Mouse (Mus musculus): ENCODE measurements at regions not wholly inside any gene's neighbourhood (a gene's known extent, or its start where the extent isn't known, plus 50 kb on each side); places are given as distances from the start of the nearest gene placed in this dataset.

DNA sequence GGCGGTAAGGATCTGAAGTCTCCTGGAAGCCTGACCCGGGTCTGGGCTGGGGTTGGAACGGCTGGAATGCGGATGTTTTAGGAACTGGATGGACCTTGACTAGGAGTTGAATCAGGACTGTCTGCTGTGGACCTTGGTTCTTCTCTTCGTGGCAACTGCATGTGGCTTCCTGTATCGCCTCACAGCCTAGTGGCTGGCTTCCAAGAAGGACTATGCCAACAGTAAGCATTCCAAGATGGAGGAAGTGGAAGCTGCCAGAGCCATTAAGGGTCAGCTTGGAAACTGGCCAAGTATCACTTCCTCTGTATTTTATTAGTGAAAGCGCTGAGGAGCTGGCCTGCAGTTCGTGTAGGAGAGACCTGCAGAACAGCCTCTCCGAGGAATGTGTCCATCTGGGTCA, 98.4 kb upstream of the Galnt15 start:
- TF ChIP-seq CTCF (IDR thresholded peaks at IDR 0.05) = no peak
- no peak overlapping the region; the same call in 1 of the 2 replicates for H3K27ac ChIP-seq
- intact Hi-C loops (cut with DNase I) = loop anchor here (5.0 kb wide), 1 partner anchor 73 kb away; no protein-coding TSS in a partner anchor
- peak in 1 of 2 experiments; percentile 32 for DNase-seq (ENCODE audit: extremely low spot score in 1 of 2, low spot score in 2 of 2)
- H3K4me3 ChIP-seq = no peak overlapping the region

DNA sequence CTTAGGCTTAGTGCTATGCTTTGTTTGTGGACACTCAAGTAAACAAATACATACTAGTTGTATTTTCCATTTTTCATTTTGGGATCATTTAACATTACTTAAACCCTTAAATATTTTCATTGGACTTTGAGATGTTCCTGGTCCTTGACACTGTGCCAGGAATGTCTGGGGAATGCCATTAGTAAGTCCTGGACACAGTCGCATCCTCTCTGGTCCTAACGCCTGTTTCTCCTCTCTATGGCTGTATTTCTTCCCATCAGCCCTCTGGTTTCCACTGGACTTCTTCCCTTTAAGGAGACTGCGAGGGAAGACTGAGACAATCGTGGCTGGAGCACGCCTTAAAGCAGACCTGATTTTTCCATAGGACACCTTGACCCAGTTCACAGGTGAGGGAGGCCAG, 96.8 kb upstream of the Galnt15 start:
- no peak overlapping the region for H3K27ac ChIP-seq
- H3K4me3 ChIP-seq = no peak overlapping the region
- intact Hi-C loops (cut with DNase I) = loop anchor here (2.0 to 5.0 kb wide), 2 partner anchors 21 to 75 kb away; no protein-coding TSS in a partner anchor
- DNase-seq (ENCODE audit: extremely low spot score in 1 of 2, low spot score in 2 of 2) = no peak
- TF ChIP-seq CTCF (IDR thresholded peaks at IDR 0.05) = no peak

DNA sequence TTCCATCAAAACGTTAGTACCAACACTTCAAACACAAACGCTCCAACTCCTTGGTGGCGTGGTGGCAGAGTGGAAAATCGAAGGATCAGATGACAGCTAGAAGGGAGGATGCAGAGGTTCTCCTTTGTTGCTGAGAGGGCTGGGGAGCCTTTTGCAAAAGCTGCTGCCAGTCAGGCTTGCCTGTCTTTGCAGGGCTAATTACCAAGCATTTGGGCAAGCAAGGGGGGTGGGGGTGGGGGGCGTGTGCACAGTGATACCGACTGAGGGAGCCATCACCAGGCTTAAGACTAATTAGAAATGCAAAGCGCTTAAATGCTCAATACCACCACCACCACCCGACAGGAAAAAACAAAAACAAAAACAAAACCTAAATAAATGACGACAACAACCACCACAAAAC, 95.3 kb upstream of the Galnt15 start:
- no peak for DNase-seq (ENCODE audit: extremely low spot score in 1 of 2, low spot score in 2 of 2)
- no peak for TF ChIP-seq CTCF (IDR thresholded peaks at IDR 0.05)
- H3K4me3 ChIP-seq = peak overlapping the region; percentile 48
- intact Hi-C loops (cut with DNase I) = loop anchor here (2.0 to 5.0 kb wide), 2 partner anchors 19 to 76 kb away; no protein-coding TSS in a partner anchor
- peak overlapping the region; percentile 82 for H3K27ac ChIP-seq

GRCm38 (mm10) chr14:31933841-31934271, 94.9 kb upstream of the Galnt15 start:
- H3K27ac ChIP-seq = peak overlapping the region; percentile 82
- no peak for TF ChIP-seq CTCF (IDR thresholded peaks at IDR 0.05)
- intact Hi-C loops (cut with DNase I) = loop anchor here (2.0 to 5.0 kb wide), 2 partner anchors 19 to 77 kb away; no protein-coding TSS in a partner anchor
- DNase-seq (ENCODE audit: extremely low spot score in 1 of 2, low spot score in 2 of 2) = peak; percentile 53 to 54
- peak overlapping the region; percentile 48 for H3K4me3 ChIP-seq

DNA sequence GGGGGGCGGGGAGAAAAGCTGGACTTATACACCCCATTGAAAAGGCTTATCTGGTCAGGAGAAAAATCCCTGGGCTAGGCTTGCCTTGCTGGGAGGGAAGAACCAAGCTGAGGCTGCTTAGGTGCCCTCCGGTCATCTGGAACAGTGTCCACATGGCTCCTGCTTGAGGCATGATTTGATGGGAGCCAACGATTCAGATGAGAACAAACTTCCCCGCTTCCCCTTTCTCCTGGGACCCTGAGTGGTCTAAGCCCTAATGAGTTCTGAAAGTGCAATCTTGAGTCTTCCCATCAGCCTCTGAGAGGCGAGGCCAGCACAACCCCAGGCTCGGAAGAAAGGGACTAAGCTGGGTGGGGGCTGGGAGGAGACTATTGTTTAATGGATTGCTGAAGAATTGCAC, 94.5 kb upstream of the Galnt15 start:
- no peak for DNase-seq (ENCODE audit: extremely low spot score in 1 of 2, low spot score in 2 of 2)
- intact Hi-C loops (cut with DNase I) = loop anchor here (5.0 kb wide), 1 partner anchor 77 kb away; no protein-coding TSS in a partner anchor
- Histone ChIP-seq H3K27ac (peak overlapping the region; percentile 82), H3K4me3 (peak overlapping the region; percentile 48)
- no peak for TF ChIP-seq CTCF (IDR thresholded peaks at IDR 0.05)

DNA sequence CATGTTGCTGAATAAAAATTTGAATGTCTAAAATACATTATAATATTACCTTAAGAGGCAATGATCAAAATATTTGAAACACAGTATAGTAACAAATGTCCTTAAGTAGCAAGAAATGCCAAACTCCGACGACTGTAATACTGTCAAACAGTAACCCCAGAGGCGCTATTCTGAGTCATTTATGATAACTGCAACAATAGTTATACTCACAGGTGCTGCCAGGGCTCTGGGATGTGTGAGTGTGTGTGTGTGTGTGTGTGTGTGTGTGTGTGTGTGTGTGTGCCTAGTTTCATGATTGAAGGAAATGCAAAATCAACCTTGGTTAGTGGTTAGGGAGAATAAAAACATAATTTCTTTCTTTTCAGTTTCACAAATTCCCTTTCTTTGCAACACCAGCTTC, 94.0 kb upstream of the Galnt15 start:
- Histone ChIP-seq H3K4me3 (no peak overlapping the region), H3K27ac (peak overlapping the region; percentile 82; the same call in 1 of the 2 replicates)
- no peak for DNase-seq (ENCODE audit: extremely low spot score in 1 of 2, low spot score in 2 of 2)
- intact Hi-C loops (cut with DNase I) = loop anchor here (5.0 kb wide), 1 partner anchor 77 kb away; no protein-coding TSS in a partner anchor
- no peak for TF ChIP-seq CTCF (IDR thresholded peaks at IDR 0.05)

DNA sequence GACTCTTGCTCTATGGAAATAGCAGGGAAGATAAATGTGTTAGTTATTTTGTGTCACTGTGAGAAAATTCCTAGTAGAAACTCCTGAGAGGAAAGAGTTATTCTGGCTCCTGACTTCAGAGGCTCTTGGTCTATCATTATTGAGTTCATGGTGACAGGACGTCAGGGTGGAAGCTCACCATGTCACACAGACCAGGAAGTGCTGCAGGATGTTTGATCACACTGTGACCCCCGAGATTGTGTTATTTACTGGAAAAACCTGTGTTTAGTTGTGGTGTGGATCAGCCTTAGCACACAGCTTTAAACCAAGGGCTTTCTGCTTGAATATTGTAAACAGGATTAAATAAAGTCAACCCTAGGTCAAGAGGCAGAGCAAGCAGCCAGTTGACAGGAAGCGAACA, 93.4 kb upstream of the Galnt15 start:
- no peak overlapping the region for H3K4me3 ChIP-seq
- no peak overlapping the region for H3K27ac ChIP-seq
- DNase-seq (ENCODE audit: extremely low spot score in 1 of 2, low spot score in 2 of 2) = no peak
- no peak for TF ChIP-seq CTCF (IDR thresholded peaks at IDR 0.05)
- intact Hi-C loops (cut with DNase I) = no loop called here

DNA sequence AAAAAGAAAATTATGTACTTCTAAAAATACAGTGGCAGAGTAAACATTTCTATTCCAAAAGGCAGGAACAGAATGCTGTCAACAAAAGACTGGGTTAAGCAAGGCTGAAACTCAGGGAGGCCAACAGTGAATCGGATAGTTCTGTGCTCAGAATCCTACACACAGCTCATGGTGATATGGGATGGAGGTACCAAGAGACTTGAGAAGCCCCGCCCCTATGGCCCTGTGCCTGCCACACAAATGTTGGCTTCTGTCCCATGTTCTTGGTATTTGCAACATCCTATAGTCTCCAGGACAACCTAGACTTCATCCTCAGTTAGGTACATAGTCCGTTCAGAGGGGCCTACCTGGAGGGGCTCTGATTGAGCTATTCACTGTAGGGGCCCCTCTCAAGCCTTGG, 92.2 kb upstream of the Galnt15 start:
- Histone ChIP-seq H3K27ac (no peak overlapping the region), H3K4me3 (no peak overlapping the region)
- TF ChIP-seq CTCF (IDR thresholded peaks at IDR 0.05) = no peak
- intact Hi-C loops (cut with DNase I) = no loop called here
- no peak for DNase-seq (ENCODE audit: extremely low spot score in 1 of 2, low spot score in 2 of 2)

GRCm38 (mm10) chr14:31940900-31941299, 87.9 kb upstream of the Galnt15 start:
- intact Hi-C loops (cut with DNase I) = loop anchor here (5.0 kb wide), 1 partner anchor 284 kb away; no protein-coding TSS in a partner anchor
- Histone ChIP-seq H3K27ac (no peak overlapping the region), H3K4me3 (no peak overlapping the region)
- no peak for TF ChIP-seq CTCF (IDR thresholded peaks at IDR 0.05)
- no peak for DNase-seq (ENCODE audit: extremely low spot score in 1 of 2, low spot score in 2 of 2)

DNA sequence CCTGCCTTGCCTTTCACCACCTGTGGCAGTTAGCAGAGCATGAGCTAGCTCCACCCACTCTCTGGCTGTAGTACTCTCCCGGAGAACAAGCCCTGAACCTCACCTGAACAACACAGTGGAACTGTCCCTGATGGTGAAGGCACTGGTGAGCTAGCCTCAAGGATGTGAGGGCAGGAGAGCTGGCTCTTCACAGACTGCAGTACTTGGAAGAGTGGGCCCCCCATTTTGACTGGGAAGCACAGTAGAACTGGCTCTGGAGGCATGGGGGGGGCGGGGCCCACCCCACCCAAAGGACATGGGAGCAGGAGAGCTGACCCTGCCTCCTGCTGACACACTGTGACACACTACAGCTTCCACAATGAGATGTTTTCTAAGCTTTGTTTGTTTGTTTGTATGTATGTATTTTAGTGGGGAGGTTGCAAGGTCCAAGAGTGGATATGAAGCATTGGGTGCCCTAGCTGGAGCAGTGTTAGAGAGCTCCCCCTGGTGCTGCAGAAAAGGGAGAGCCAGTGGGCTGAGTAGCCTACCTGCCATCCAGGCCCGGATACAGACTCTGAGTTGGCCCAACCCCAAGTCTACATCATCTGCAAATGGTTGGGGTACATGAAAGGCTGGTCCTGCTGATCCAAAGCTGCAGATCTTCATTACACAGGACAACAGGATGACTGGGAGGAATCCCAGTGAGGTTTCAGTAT, 86.4 kb upstream of the Galnt15 start:
- peak; percentile 65 for TF ChIP-seq CTCF (IDR thresholded peaks at IDR 0.05)
- intact Hi-C loops (cut with DNase I) = loop anchor here (1.0 to 5.0 kb wide), 2 partner anchors 147 to 285 kb away; no protein-coding TSS in a partner anchor
- Histone ChIP-seq H3K4me3 (no peak overlapping the region), H3K27ac (no peak overlapping the region)
- no peak for DNase-seq (ENCODE audit: extremely low spot score in 1 of 2, low spot score in 2 of 2)

- no peak for TF ChIP-seq CTCF (IDR thresholded peaks at IDR 0.05)
- no peak overlapping the region for H3K4me3 ChIP-seq
- no peak for DNase-seq (ENCODE audit: extremely low spot score in 1 of 2, low spot score in 2 of 2)
- intact Hi-C loops (cut with DNase I) = loop anchor here (5.0 kb wide), 1 partner anchor 287 kb away; no protein-coding TSS in a partner anchor
- H3K27ac ChIP-seq = no peak overlapping the region
Measured at GRCm38 (mm10) chr14:31944682-31945081, 84.1 kb upstream of the Galnt15 start.

- Histone ChIP-seq H3K4me3 (no peak overlapping the region), H3K27ac (no peak overlapping the region)
- TF ChIP-seq CTCF (IDR thresholded peaks at IDR 0.05) = no peak
- DNase-seq (ENCODE audit: extremely low spot score in 1 of 2, low spot score in 2 of 2) = no peak
- intact Hi-C loops (cut with DNase I) = no loop called here
Measured at GRCm38 (mm10) chr14:31945125-31945524, 83.7 kb upstream of the Galnt15 start.
